Mouse (Mus musculus) liver, embryonic 14.5 days (tissue): Measurements from ENCODE around the gene Flii. TPM values are rescaled to one million over a fixed set of nuclear protein-coding genes. Genes with fewer than 3 reads are reported as not detected.

Source experiments
- ATAC-seq: fragments of 200-750 bp; cut with Nextera tagmentation; 2 replicates; pipeline ENCODE4 v1.8.0; 2017; ENCODE audit warnings: moderate number of reproducible peaks, mild to moderate bottlenecking, moderate library complexity; ENCODE audit not compliant: insufficient read depth
- DNase-seq, 3 experiments: peaks; one replicate each; pipeline ENCODE4 v3.0.0-alpha.2; 2012 to 2013; ENCODE audit warnings: low read depth in 3 of 3, low spot score in 3 of 3
- H3K27ac ChIP-seq: fragments of 300-500 bp; sonication (generic); 2 replicates; pipeline ENCODE4 v1.5.1; 2014; ENCODE audit warnings: moderate library complexity, mild to moderate bottlenecking, control low read depth, inconsistent platforms
- H3K27me3 ChIP-seq: fragments of 300-500 bp; sonication (generic); 2 replicates; pipeline ENCODE4 v1.6.1; 2014; ENCODE audit warnings: mild to moderate bottlenecking, low read length, moderate library complexity; ENCODE audit not compliant: control insufficient read depth, insufficient read depth
- H3K36me3 ChIP-seq: fragments of 300-500 bp; sonication (generic); replicated peaks from 2 replicates; pipeline ENCODE4 v1.6.1; 2014; ENCODE audit warnings: low read depth; ENCODE audit not compliant: control insufficient read depth, insufficient read depth
- H3K4me1 ChIP-seq, 2 experiments: fragments of 200-500 bp in 1 of 2; fragments of 300-500 bp in 1 of 2; sonication (generic) in 1 of 2; replicated peaks; 2 replicates each; pipeline ENCODE4 v1.6.1; 2012 to 2014; ENCODE audit warnings: antibody characterized with exemption in 1 of 2, inconsistent platforms in 1 of 2, low read length in 1 of 2; ENCODE audit not compliant: control insufficient read depth in 2 of 2, insufficient read depth in 2 of 2
- H3K4me2 ChIP-seq: fragments of 300-500 bp; sonication (generic); 2 replicates; pipeline ENCODE4 v1.6.1; 2014; ENCODE audit warnings: low read depth, mild to moderate bottlenecking, control low read depth, moderate library complexity
- H3K4me3 ChIP-seq, 2 experiments: fragments of 200-500 bp in 1 of 2; fragments of 300-500 bp in 1 of 2; sonication (generic) in 1 of 2; 2 replicates each; pipeline ENCODE4 v1.5.1; 2012 to 2014; ENCODE audit warnings: low read depth in 2 of 2, low read length in 2 of 2, mild to moderate bottlenecking in 2 of 2, control low read depth in 1 of 2, inconsistent platforms in 1 of 2, moderate library complexity in 1 of 2; ENCODE audit not compliant: insufficient read depth in 1 of 2
- H3K9ac ChIP-seq: fragments of 300-500 bp; sonication (generic); replicated peaks from 2 replicates; pipeline ENCODE4 v1.6.1; 2014; ENCODE audit warnings: mild to moderate bottlenecking, control low read depth, moderate library complexity
- H3K9me3 ChIP-seq: fragments of 300-500 bp; sonication (generic); 2 replicates; pipeline ENCODE4 v1.6.1; 2016; ENCODE audit warnings: low read length, mixed read lengths; ENCODE audit not compliant: control insufficient read depth
- CTCF ChIP-seq: IDR thresholded peaks from 2 replicates; pipeline ENCODE4 v1.5.1; 2016; ENCODE audit warnings: antibody characterized with exemption, low read depth, control low read depth
- EP300 ChIP-seq: IDR thresholded peaks from 2 replicates; pipeline ENCODE4 v1.6.1; 2016; ENCODE audit warnings: antibody characterized with exemption, low read depth
- WGBS: fragments of 180-500 bp; shearing (Covaris S2); extraction: QIAGEN DNeasy Blood & Tissue Kit; methylation state at CpG from one replicate; pipeline ENCODE4 v1.1.7; 2014; ENCODE audit not compliant: insufficient replicate concordance; 5-methylcytosine and 5-hydroxymethylcytosine counted together
- microRNA-seq: library from miRNA; unstranded; fragments of <30 nt; microRNA quantifications from one replicate; pipeline ENCODE4, GENCODE M21; 2016
- polyA plus RNA-seq, 2 experiments: library from polyadenylated mRNA; depleted of rRNA in 1 of 2; stranded (reverse) in 1 of 2; unstranded in 1 of 2; fragments of >200 nt; fragmentation: Nextera tagmentation in 1 of 2; extraction: Ambion mirVana in 1 of 2; gene quantifications; 2 replicates each; pipeline versions ENCODE4 v1.2.1 to v1.2.3; 2012 to 2014

The Flii gene
- polyA plus RNA-seq, 2 experiments, result 22.5 to 35.3 TPM

DNA sequence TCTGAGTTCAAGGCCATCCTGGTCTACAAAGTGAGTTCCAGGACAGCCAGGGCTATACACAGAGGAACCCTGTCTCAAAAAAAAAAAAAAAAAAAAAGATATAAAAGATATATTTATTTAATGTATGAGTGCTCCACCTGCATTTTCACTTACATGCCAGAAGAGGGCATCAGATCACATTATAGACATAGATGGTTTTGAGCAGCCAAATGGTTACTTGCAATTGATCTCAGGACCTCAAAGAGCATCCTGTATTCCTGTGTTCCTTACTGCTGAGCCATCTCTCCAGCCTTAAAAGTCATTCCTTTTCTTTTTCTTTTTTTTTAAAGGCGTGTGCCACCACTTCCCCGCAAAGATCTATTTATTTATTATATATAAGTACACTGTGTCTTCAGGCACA lies 29.5 kb downstream of the Flii start:
- DNase-seq, result peak in 1 of 3 experiments; percentile 33
- Histone ChIP-seq H3K27me3 (no peaks in the 10 kb centered on the region), H3K4me3 (no peak overlapping the region), H3K27ac (no peak overlapping the region), H3K4me2 (no peak overlapping the region), H3K9ac (no peak overlapping the region), H3K9me3 (no peaks in the 10 kb centered on the region), H3K4me1 (peaks cover 8 to 14% of the 10 kb centered on the region in 2 experiments), H3K36me3 (no peaks in the 10 kb centered on the region)
- no peak for ATAC-seq
- TF ChIP-seq EP300, result no peak
- TF ChIP-seq CTCF, result peak; percentile 58; the same call in 1 of the 2 replicates
- WGBS, result 28% methylated on average over 2 of the region's 2 CpGs

DNA sequence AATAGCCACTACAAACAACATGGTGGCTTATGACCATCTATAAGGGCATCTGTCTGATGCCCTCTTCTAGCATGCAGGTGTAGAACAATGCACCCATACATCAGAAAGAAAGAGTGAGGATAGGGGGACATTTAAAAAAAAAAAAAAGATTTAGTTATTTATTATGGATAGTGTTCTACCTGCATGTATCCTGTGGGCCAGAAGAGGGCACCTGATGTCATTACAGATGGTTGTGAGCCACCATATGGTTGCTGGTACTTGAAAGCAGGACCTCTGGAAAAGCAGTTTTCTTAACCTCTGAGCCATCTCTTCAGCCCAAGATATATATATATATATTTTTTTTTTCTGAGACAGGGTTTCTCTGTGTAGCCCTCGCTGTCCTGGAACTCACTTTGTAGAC lies 30.9 kb downstream of the Flii start:
- Histone ChIP-seq H3K27ac (no peak overlapping the region), H3K4me2 (no peak overlapping the region), H3K4me1 (peaks cover 6 to 14% of the 10 kb centered on the region in 2 experiments), H3K9ac (no peak overlapping the region), H3K27me3 (no peaks in the 10 kb centered on the region), H3K36me3 (no peaks in the 10 kb centered on the region), H3K4me3 (no peak overlapping the region), H3K9me3 (no peaks in the 10 kb centered on the region)
- TF ChIP-seq EP300, result no peak
- TF ChIP-seq CTCF, result peak; percentile 19; the same call in 1 of the 2 replicates
- 50% methylated on average over 1 of the region's 1 CpGs for WGBS
- ATAC-seq, result no peak
- DNase-seq, result no peak

Small RNAs within 50 kb of the gene (microRNA-seq; reads per million reads assigned to microRNA genes)
- gene Mir5100, result 10.6 reads per million, percentile 21 among the genes with 10 or more reads in this experiment

Other genes with a start within 250 kb of the Flii start
- gene Alkbh5, start 190.9 kb downstream of the Flii start, polyA plus RNA-seq (2012; rRNA removed), result 7.5 and 7.7 TPM in 2 replicates
- 14.2 and 15.1 TPM in 2 replicates for gene Alkbh5, start 190.9 kb downstream of the Flii start, polyA plus RNA-seq (2014; fragmentation: Nextera tagmentation; extraction: Ambion mirVana)
- 12.4 and 13.2 TPM in 2 replicates for gene Llgl1, start 27.5 kb downstream of the Flii start, polyA plus RNA-seq (2012; rRNA removed)
- 8.5 and 11.0 TPM in 2 replicates for gene Llgl1, start 27.5 kb downstream of the Flii start, polyA plus RNA-seq (2014; fragmentation: Nextera tagmentation; extraction: Ambion mirVana)
- gene Mief2, start 1.1 kb upstream of the Flii start, polyA plus RNA-seq (2012; rRNA removed), result 1.8 and 2.0 TPM in 2 replicates
- gene Mief2, start 1.1 kb upstream of the Flii start, polyA plus RNA-seq (2014; fragmentation: Nextera tagmentation; extraction: Ambion mirVana), result 1.8 and 2.5 TPM in 2 replicates
- gene Top3a, start 50.1 kb upstream of the Flii start, polyA plus RNA-seq (2012; rRNA removed), result 3.7 and 4.4 TPM in 2 replicates
- gene Top3a, start 50.1 kb upstream of the Flii start, polyA plus RNA-seq (2014; fragmentation: Nextera tagmentation; extraction: Ambion mirVana), result 5.0 and 5.6 TPM in 2 replicates
- gene Smcr8, start 50.3 kb upstream of the Flii start, polyA plus RNA-seq (2012; rRNA removed), result 3.3 and 4.2 TPM in 2 replicates
- 3.0 and 3.6 TPM in 2 replicates for gene Smcr8, start 50.3 kb upstream of the Flii start, polyA plus RNA-seq (2014; fragmentation: Nextera tagmentation; extraction: Ambion mirVana)
- gene Shmt1, start 84.5 kb upstream of the Flii start, polyA plus RNA-seq (2012; rRNA removed), result 22.7 and 26.9 TPM in 2 replicates
- gene Shmt1, start 84.5 kb upstream of the Flii start, polyA plus RNA-seq (2014; fragmentation: Nextera tagmentation; extraction: Ambion mirVana), result 34.2 and 41.8 TPM in 2 replicates
- 7.4 and 9.2 TPM in 2 replicates for gene Dhrs7b, start 103.4 kb upstream of the Flii start, polyA plus RNA-seq (2012; rRNA removed)
- 22.3 and 24.2 TPM in 2 replicates for gene Dhrs7b, start 103.4 kb upstream of the Flii start, polyA plus RNA-seq (2014; fragmentation: Nextera tagmentation; extraction: Ambion mirVana)
- 30.9 and 35.7 TPM in 2 replicates for gene Tmem11, start 152.0 kb upstream of the Flii start, polyA plus RNA-seq (2012; rRNA removed)
- gene Tmem11, start 152.0 kb upstream of the Flii start, polyA plus RNA-seq (2014; fragmentation: Nextera tagmentation; extraction: Ambion mirVana), result 25.1 and 27.5 TPM in 2 replicates
- 10.7 and 14.0 TPM in 2 replicates for gene Natd1, start 187.5 kb upstream of the Flii start, polyA plus RNA-seq (2012; rRNA removed)
- gene Natd1, start 187.5 kb upstream of the Flii start, polyA plus RNA-seq (2014; fragmentation: Nextera tagmentation; extraction: Ambion mirVana), result 11.1 and 15.0 TPM in 2 replicates
- gene Map2k3, start 204.8 kb upstream of the Flii start, polyA plus RNA-seq (2012; rRNA removed), result 37.0 and 44.7 TPM in 2 replicates
- 100 and 124 TPM in 2 replicates for gene Map2k3, start 204.8 kb upstream of the Flii start, polyA plus RNA-seq (2014; fragmentation: Nextera tagmentation; extraction: Ambion mirVana)